Mouse (Mus musculus) liver, adult 2 months (tissue): ENCODE results near the gene Dctd.

Experiments
- CTCF ChIP-seq: fragments of 200-500 bp; IDR thresholded peaks from 2 replicates; pipeline ENCODE4 v1.5.1; 2011; ENCODE audit warnings: low read depth, low read length, control low read depth
- POLR2A ChIP-seq: fragments of 200-500 bp; IDR thresholded peaks from 2 replicates; pipeline ENCODE4 v1.6.1; 2011; ENCODE audit warnings: low read length, control low read depth; ENCODE audit not compliant: insufficient read depth; ENCODE audit errors: extremely low read depth

DNA sequence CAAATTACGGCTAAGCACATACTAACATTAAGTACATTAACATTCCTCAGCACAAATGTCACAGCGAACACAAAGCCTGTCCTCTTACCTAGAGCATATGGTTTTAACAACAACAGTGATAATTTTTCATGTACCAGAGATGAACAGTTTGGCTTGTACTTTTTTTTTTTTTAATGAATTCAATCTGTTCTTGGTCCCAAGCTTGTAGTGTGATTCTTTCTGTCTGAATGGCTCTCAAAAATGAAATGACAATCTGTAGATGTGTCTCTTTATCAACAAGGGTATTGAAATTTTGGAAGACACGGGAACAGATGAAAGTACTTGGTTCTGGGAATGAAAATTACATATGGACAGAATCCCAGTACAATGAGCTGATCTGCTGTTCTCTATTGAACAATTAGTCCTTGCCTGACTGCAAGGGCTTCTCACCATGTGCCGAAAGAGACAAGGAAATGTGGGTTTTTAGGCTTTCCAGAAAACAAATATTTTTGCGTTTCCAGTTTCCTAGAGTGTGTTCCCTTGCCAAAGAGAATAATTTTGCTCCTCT, 35.3 kb upstream of the Dctd start:
- TF ChIP-seq CTCF (no peak), POLR2A (no peak)
